Mouse (Mus musculus) NIH3T3 (cell line): ENCODE results near the gene Cldn34b1.
"Not testable (repeated sequence)": the region's sequence is repeated elsewhere in the genome, so short reads cannot be mapped to it uniquely, and the experiment has no call there.

Experiments
- DNase-seq: peaks from one replicate; pipeline ENCODE4 v3.0.0-alpha.2; 2012; ENCODE audit warnings: low read depth

Cldn34b1 gene

GRCm38 (mm10) chrX:154890167-154890566, at the start of gene Cldn34b1:
Gene Cldn34b1 (minus strand): TSS chrX:154890267.
- not testable (repeated sequence) for DNase-seq

- DNase-seq, result not testable (repeated sequence)
Measured at GRCm38 (mm10) chrX:154935887-154936286, 45.8 kb upstream of the Cldn34b1 start, which contains the start of gene Magea6. Gene Magea6 (minus strand): TSS chrX:154935987.
